Mouse (Mus musculus): ENCODE measurements around the gene Tenm4. TPM values are rescaled to one million over a fixed set of nuclear protein-coding genes. Genes with fewer than 3 reads are reported as not detected.

Tenm4 gene
- total RNA-seq, 4 experiments from 2014 or later: 0.77 to 2.5 (median 2.0) TPM

GRCm38 (mm10) chr7:96203812-96204560 lies 32.9 kb downstream of the Tenm4 start:
- DNase-seq (ENCODE audit: low spot score in 2 of 2): no peak

GRCm38 (mm10) chr7:96204809-96205350 lies 33.8 kb downstream of the Tenm4 start:
- DNase-seq (ENCODE audit: low spot score in 2 of 2): no peak

GRCm38 (mm10) chr7:96207071-96207470 lies 36.0 kb downstream of the Tenm4 start:
- DNase-seq (ENCODE audit: low spot score in 2 of 2): no peak

- DNase-seq (ENCODE audit: low spot score in 2 of 2): no peak
These were observed 38.9 kb downstream of the Tenm4 start for GRCm38 (mm10) chr7:96209783-96210524.

GRCm38 (mm10) chr7:96210525-96211369 lies 39.7 kb downstream of the Tenm4 start:
- no peak for DNase-seq (ENCODE audit: low spot score in 2 of 2)

GRCm38 (mm10) chr7:96211618-96212021 lies 40.6 kb downstream of the Tenm4 start:
- no peak for DNase-seq (ENCODE audit: low spot score in 2 of 2)

GRCm38 (mm10) chr7:96212224-96212591 lies 41.2 kb downstream of the Tenm4 start:
- no peak for DNase-seq (ENCODE audit: low spot score in 2 of 2)

GRCm38 (mm10) chr7:96212592-96213541 lies 41.8 kb downstream of the Tenm4 start:
- no peak for DNase-seq (ENCODE audit: low spot score in 2 of 2)

GRCm38 (mm10) chr7:96213741-96214140 lies 42.7 kb downstream of the Tenm4 start:
- DNase-seq (ENCODE audit: low spot score in 2 of 2): no peak

- DNase-seq (ENCODE audit: low spot score in 2 of 2): no peak
These were observed 43.8 kb downstream of the Tenm4 start for GRCm38 (mm10) chr7:96214876-96215275.

GRCm38 (mm10) chr7:96215894-96216509 lies 45.0 kb downstream of the Tenm4 start:
- no peak for DNase-seq (ENCODE audit: low spot score in 2 of 2)

GRCm38 (mm10) chr7:96219386-96219785 lies 48.3 kb downstream of the Tenm4 start:
- DNase-seq (ENCODE audit: low spot score in 2 of 2): no peak

- DNase-seq (ENCODE audit: low spot score in 2 of 2): no peak
These were observed 49.6 kb downstream of the Tenm4 start for GRCm38 (mm10) chr7:96220647-96221046.

GRCm38 (mm10) chr7:96222569-96222968 lies 51.5 kb downstream of the Tenm4 start:
- DNase-seq (ENCODE audit: low spot score in 2 of 2): no peak

GRCm38 (mm10) chr7:96228562-96229268 lies 57.7 kb downstream of the Tenm4 start:
- DNase-seq (ENCODE audit: low spot score in 2 of 2): no peak

GRCm38 (mm10) chr7:96230006-96230719 lies 59.1 kb downstream of the Tenm4 start:
- DNase-seq (ENCODE audit: low spot score in 2 of 2): no peak

GRCm38 (mm10) chr7:96230720-96231241 lies 59.7 kb downstream of the Tenm4 start:
- no peak for DNase-seq (ENCODE audit: low spot score in 2 of 2)

GRCm38 (mm10) chr7:96235847-96236246 lies 64.8 kb downstream of the Tenm4 start:
- DNase-seq (ENCODE audit: low spot score in 2 of 2): no peak

All from gastrocnemius, adult 8-10 months (tissue).